Mouse (Mus musculus): ENCODE results near the gene Aanat. TPM values are rescaled to one million over a fixed set of nuclear protein-coding genes. Genes with fewer than 3 reads are reported as not detected.

The Aanat gene
- total and polyA plus RNA-seq, 3 experiments = not detected

- Histone ChIP-seq H3K4me3 (replicated peaks in 1 of 3; ENCODE audit: low read depth in 2 of 3, low read length in 2 of 3, poor library complexity in 1 of 3) (no peak overlapping the region), H3K9me3 (replicated peaks; ENCODE audit: low read length) (no peaks in the 10 kb centered on the region), H3K27me3 (replicated peaks) (peaks cover 53% of the 10 kb centered on the region), H3K79me2 (replicated peaks; ENCODE audit: control insufficient read depth, extremely low read depth, insufficient read depth, poor library complexity, severe bottlenecking) (no peaks in the 10 kb centered on the region), H3K36me3 (replicated peaks in 1 of 2; ENCODE audit: control insufficient read depth in 1 of 2, insufficient read depth in 1 of 2, low read length in 1 of 2) (no peaks in the 10 kb centered on the region), H3K4me1 (ENCODE audit: control insufficient read depth in 1 of 2, insufficient read depth in 2 of 2) (peaks cover 3 to 38% of the 10 kb centered on the region in 2 experiments; a peak in 3 of 4 replicates), H3K9ac (ENCODE audit: insufficient read depth, low read depth) (no peak overlapping the region), H3K27ac (ENCODE audit: insufficient read depth, low read depth) (no peak overlapping the region), H3K4me2 (ENCODE audit: insufficient read depth, low read depth, poor library complexity, severe bottlenecking) (no peak overlapping the region)
- in situ Hi-C loops (cut with MboI; ENCODE audit: low pct_ligation_motif_present, low pct_unique_long_range_greater_than_20kb, low sequenced_read_pairs) (loop anchor here (10.0 kb wide), 1 partner anchor 409 kb away; no protein-coding TSS in a partner anchor), dilution Hi-C loops (cut with MboI; ENCODE audit: extremely low pct_ligation_motif_present, extremely low pct_unique_long_range_greater_than_20kb, low sequenced_read_pairs) (no loop called here)
- TF ChIP-seq MXI1 (IDR thresholded peaks at IDR 0.05; ENCODE audit: low read depth, low read length) (no peak), GABPA (IDR thresholded peaks at IDR 0.05; ENCODE audit: insufficient replicate concordance, low read depth, low read length) (no peak), RCOR1 (conservative IDR thresholded peaks at IDR 0.05; ENCODE audit: low read depth, low read length) (no peak), PAX5 (IDR thresholded peaks at IDR 0.05; ENCODE audit: low read length) (no peak), USF1 (IDR thresholded peaks at IDR 0.05; ENCODE audit: low read depth, low read length) (no peak), BHLHE40 (IDR thresholded peaks at IDR 0.05; ENCODE audit: low read depth, low read length) (no peak), KAT2A (IDR thresholded peaks at IDR 0.05; ENCODE audit: insufficient replicate concordance, low read length) (no peak), POLR2AphosphoS2 (IDR thresholded peaks at IDR 0.05; ENCODE audit: low read depth, low read length) (no peak), NELFE (IDR thresholded peaks at IDR 0.05; ENCODE audit: low read depth, low read length) (no peak), MAFK (IDR thresholded peaks at IDR 0.05; ENCODE audit: insufficient replicate concordance, low read length) (no peak), CHD1 (IDR thresholded peaks at IDR 0.05; ENCODE audit: low read depth, low read length) (no peak), SMC3 (IDR thresholded peaks at IDR 0.05; ENCODE audit: low read depth, low read length) (no peak)
- DNase-seq (ENCODE audit: extremely low read depth) = no peak
These were observed 59.9 kb downstream of the Aanat start for GRCm38 (mm10) chr11:116646136-116646535.

- Histone ChIP-seq H3K4me2 (ENCODE audit: insufficient read depth, low read depth, poor library complexity, severe bottlenecking) (no peak overlapping the region), H3K4me3 (replicated peaks in 1 of 3; ENCODE audit: low read depth in 2 of 3, low read length in 2 of 3, poor library complexity in 1 of 3) (no peak overlapping the region), H3K4me1 (ENCODE audit: control insufficient read depth in 1 of 2, insufficient read depth in 2 of 2) (peaks cover 3 to 37% of the 10 kb centered on the region in 2 experiments; a peak in 3 of 4 replicates), H3K9ac (ENCODE audit: insufficient read depth, low read depth) (no peak overlapping the region), H3K36me3 (replicated peaks in 1 of 2; ENCODE audit: control insufficient read depth in 1 of 2, insufficient read depth in 1 of 2, low read length in 1 of 2) (no peaks in the 10 kb centered on the region), H3K79me2 (replicated peaks; ENCODE audit: control insufficient read depth, extremely low read depth, insufficient read depth, poor library complexity, severe bottlenecking) (no peaks in the 10 kb centered on the region), H3K9me3 (replicated peaks; ENCODE audit: low read length) (no peaks in the 10 kb centered on the region), H3K27ac (ENCODE audit: insufficient read depth, low read depth) (no peak overlapping the region), H3K27me3 (replicated peaks) (peaks cover 55% of the 10 kb centered on the region)
- no peak for DNase-seq (ENCODE audit: extremely low read depth)
- TF ChIP-seq GABPA (IDR thresholded peaks at IDR 0.05; ENCODE audit: insufficient replicate concordance, low read depth, low read length) = no peak
- no peak for TF ChIP-seq MAFK (IDR thresholded peaks at IDR 0.05; ENCODE audit: insufficient replicate concordance, low read length)
- no peak for TF ChIP-seq MYC (IDR thresholded peaks at IDR 0.05; ENCODE audit: low read depth, low read length)
- TF ChIP-seq IRF4 (IDR thresholded peaks at IDR 0.05; ENCODE audit: low read depth, low read length) = no peak
- TF ChIP-seq TCF12 (IDR thresholded peaks at IDR 0.05; ENCODE audit: low read depth, low read length) = no peak
- no peak for TF ChIP-seq MAX (IDR thresholded peaks at IDR 0.05; ENCODE audit: low read length)
- TF ChIP-seq EP300 (IDR thresholded peaks at IDR 0.05; ENCODE audit: low read length) = no peak
- TF ChIP-seq CHD1 (IDR thresholded peaks at IDR 0.05; ENCODE audit: low read depth, low read length) = no peak
- no peak for TF ChIP-seq HCFC1 (IDR thresholded peaks at IDR 0.05; ENCODE audit: low read depth, low read length)
- TF ChIP-seq MAZ (IDR thresholded peaks at IDR 0.05; ENCODE audit: low read depth, low read length) = no peak
- TF ChIP-seq SIN3A (IDR thresholded peaks at IDR 0.05; ENCODE audit: low read length) = no peak
- TF ChIP-seq RAD21 (IDR thresholded peaks at IDR 0.05; ENCODE audit: low read depth, low read length) = no peak
- TF ChIP-seq USF1 (IDR thresholded peaks at IDR 0.05; ENCODE audit: low read depth, low read length) = no peak
- no peak for TF ChIP-seq PAX5 (IDR thresholded peaks at IDR 0.05; ENCODE audit: low read length)
- no peak for TF ChIP-seq POLR2AphosphoS2 (IDR thresholded peaks at IDR 0.05; ENCODE audit: low read depth, low read length)
- TF ChIP-seq NELFE (IDR thresholded peaks at IDR 0.05; ENCODE audit: low read depth, low read length) = no peak
- in situ Hi-C loops (cut with MboI; ENCODE audit: low pct_ligation_motif_present, low pct_unique_long_range_greater_than_20kb, low sequenced_read_pairs) (loop anchor here (10.0 kb wide), 1 partner anchor 408 kb away; no protein-coding TSS in a partner anchor), dilution Hi-C loops (cut with MboI; ENCODE audit: extremely low pct_ligation_motif_present, extremely low pct_unique_long_range_greater_than_20kb, low sequenced_read_pairs) (no loop called here)
These were observed 60.5 kb downstream of the Aanat start for GRCm38 (mm10) chr11:116646771-116647170.

Other genes with a start within 250 kb of the Aanat start
- gene Rnf157, start 173.4 kb upstream of the Aanat start, total RNA-seq (2012; rRNA removed) = 17.2 and 39.3 TPM in 2 replicates
- gene Rnf157, start 173.4 kb upstream of the Aanat start, total RNA-seq (2014; rRNA removed) = 7.2 and 8.7 TPM in 2 replicates
- gene Rnf157, start 173.4 kb upstream of the Aanat start, polyA plus RNA-seq (2012; ENCODE audit: insufficient read length, low read depth) = 8.7 and 10.9 TPM in 2 replicates
- gene Ubald2, start 152.3 kb upstream of the Aanat start, total RNA-seq (2012; rRNA removed) = 321 and 436 TPM in 2 replicates
- gene Ubald2, start 152.3 kb upstream of the Aanat start, total RNA-seq (2014; rRNA removed) = 291 and 336 TPM in 2 replicates
- 222 and 228 TPM in 2 replicates for gene Ubald2, start 152.3 kb upstream of the Aanat start, polyA plus RNA-seq (2012; ENCODE audit: insufficient read length, low read depth)
- 0.13 and 0.38 TPM in 2 replicates for gene Qrich2, start 120.2 kb upstream of the Aanat start, total RNA-seq (2012; rRNA removed)
- gene Qrich2, start 120.2 kb upstream of the Aanat start, total RNA-seq (2014; rRNA removed) = 0.23 and 0.32 TPM in 2 replicates
- 0.29 and 0.37 TPM in 2 replicates for gene Qrich2, start 120.2 kb upstream of the Aanat start, polyA plus RNA-seq (2012; ENCODE audit: insufficient read length, low read depth)
- 114 and 118 TPM in 2 replicates for gene Prpsap1, start 92.2 kb upstream of the Aanat start, total RNA-seq (2012; rRNA removed)
- gene Prpsap1, start 92.2 kb upstream of the Aanat start, total RNA-seq (2014; rRNA removed) = 79.8 and 93.5 TPM in 2 replicates
- gene Prpsap1, start 92.2 kb upstream of the Aanat start, polyA plus RNA-seq (2012; ENCODE audit: insufficient read length, low read depth) = 112 and 114 TPM in 2 replicates
- 0.84 and 2.1 TPM in 2 replicates for gene Sphk1, start 55.5 kb upstream of the Aanat start, total RNA-seq (2012; rRNA removed)
- gene Sphk1, start 55.5 kb upstream of the Aanat start, total RNA-seq (2014; rRNA removed) = 0.20 and 0.89 TPM in 2 replicates
- 0.26 and 0.50 TPM in 2 replicates for gene Sphk1, start 55.5 kb upstream of the Aanat start, polyA plus RNA-seq (2012; ENCODE audit: insufficient read length, low read depth)
- gene Ube2o, start 5.0 kb upstream of the Aanat start, total RNA-seq (2012; rRNA removed) = 37.6 and 42.8 TPM in 2 replicates
- gene Ube2o, start 5.0 kb upstream of the Aanat start, total RNA-seq (2014; rRNA removed) = 12.6 and 12.7 TPM in 2 replicates
- 50.5 and 61.7 TPM in 2 replicates for gene Ube2o, start 5.0 kb upstream of the Aanat start, polyA plus RNA-seq (2012; ENCODE audit: insufficient read length, low read depth)
- gene Rhbdf2, start 40.6 kb downstream of the Aanat start, total RNA-seq (2012; rRNA removed) = 8.5 and 12.1 TPM in 2 replicates
- 3.1 and 3.4 TPM in 2 replicates for gene Rhbdf2, start 40.6 kb downstream of the Aanat start, total RNA-seq (2014; rRNA removed)
- gene Rhbdf2, start 40.6 kb downstream of the Aanat start, polyA plus RNA-seq (2012; ENCODE audit: insufficient read length, low read depth) = 11.8 and 14.7 TPM in 2 replicates
- not detected in 2 replicates for gene Prcd, start 67.1 kb downstream of the Aanat start, total RNA-seq (2012; rRNA removed)
- not detected in 2 replicates for gene Prcd, start 67.1 kb downstream of the Aanat start, total RNA-seq (2014; rRNA removed)
- not detected in 2 replicates for gene Prcd, start 67.1 kb downstream of the Aanat start, polyA plus RNA-seq (2012; ENCODE audit: insufficient read length, low read depth)
- not detected in 2 replicates for gene Cygb, start 67.9 kb downstream of the Aanat start, total RNA-seq (2012; rRNA removed)
- not detected in 2 replicates for gene Cygb, start 67.9 kb downstream of the Aanat start, total RNA-seq (2014; rRNA removed)
- gene Cygb, start 67.9 kb downstream of the Aanat start, polyA plus RNA-seq (2012; ENCODE audit: insufficient read length, low read depth) = 0.11 TPM in 1 of 2 replicates, not detected in the other
- gene St6galnac1, start 189.1 kb downstream of the Aanat start, total RNA-seq (2012; rRNA removed) = not detected in 2 replicates
- not detected in 2 replicates for gene St6galnac1, start 189.1 kb downstream of the Aanat start, total RNA-seq (2014; rRNA removed)
- gene St6galnac1, start 189.1 kb downstream of the Aanat start, polyA plus RNA-seq (2012; ENCODE audit: insufficient read length, low read depth) = not detected in 2 replicates
- gene Mxra7, start 241.6 kb downstream of the Aanat start, total RNA-seq (2012; rRNA removed) = not detected in 2 replicates
- gene Mxra7, start 241.6 kb downstream of the Aanat start, total RNA-seq (2014; rRNA removed) = not detected in 2 replicates
- gene Mxra7, start 241.6 kb downstream of the Aanat start, polyA plus RNA-seq (2012; ENCODE audit: insufficient read length, low read depth) = not detected in 2 replicates